Mouse (Mus musculus) c-Kit-positive CD71-positive TER-119-negative erythroid progenitor cells, embryonic 14.5 days (primary cell): ENCODE measurements at regions not wholly inside any gene's neighbourhood (a gene's known extent, or its start where the extent isn't known, plus 50 kb on each side); places are given as distances from the start of the nearest gene placed in this dataset.
"Not testable (repeated sequence)": the region's sequence is repeated elsewhere in the genome, so short reads cannot be mapped to it uniquely, and the experiment has no call there.

Source experiments
- DNase-seq: peaks from one replicate; pipeline ENCODE4 v3.0.0-alpha.2; 2013; ENCODE audit warnings: low read depth

DNA sequence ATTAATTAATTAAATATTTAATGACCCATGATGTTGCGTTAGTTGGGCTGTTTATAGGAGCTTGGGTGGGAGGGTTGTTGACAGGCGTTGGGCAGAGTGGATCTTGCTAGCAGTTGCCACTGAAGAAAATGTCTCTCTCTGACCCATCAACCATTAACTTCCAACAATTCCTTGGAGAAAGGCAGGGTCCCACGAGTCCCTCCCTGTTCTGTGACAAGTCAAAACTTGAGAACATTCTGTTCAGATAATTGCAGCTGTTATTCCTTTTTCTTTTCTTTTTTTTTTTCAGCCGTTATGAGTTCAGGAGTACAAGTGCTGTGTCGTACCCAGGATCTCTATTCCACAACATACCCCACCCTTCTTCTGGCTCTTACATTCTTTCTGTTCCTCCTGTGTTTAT lies 59.8 kb upstream of the Tnfrsf21 start:
- DNase-seq: no peak

DNA sequence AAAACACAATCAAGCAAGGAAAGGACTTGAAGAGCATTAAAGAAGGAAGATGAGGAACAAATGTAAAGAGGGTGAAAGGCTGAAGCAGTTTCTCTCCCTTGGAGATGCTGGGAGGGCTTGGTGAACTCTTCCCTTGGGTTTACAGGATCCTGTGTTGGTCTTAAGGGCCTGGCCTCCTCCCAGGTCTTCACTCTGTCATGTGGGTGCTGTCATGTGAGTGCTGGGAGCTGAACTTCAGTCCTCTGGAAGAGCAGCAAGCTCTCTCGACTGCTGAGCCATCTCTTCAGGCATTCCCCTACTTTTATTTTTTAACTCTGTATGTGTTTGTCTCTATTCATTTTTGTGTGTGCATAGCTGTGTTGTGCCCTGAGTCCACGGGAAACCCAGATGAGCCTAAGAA lies 61.6 kb upstream of the Tnfrsf21 start:
- no peak for DNase-seq

DNA sequence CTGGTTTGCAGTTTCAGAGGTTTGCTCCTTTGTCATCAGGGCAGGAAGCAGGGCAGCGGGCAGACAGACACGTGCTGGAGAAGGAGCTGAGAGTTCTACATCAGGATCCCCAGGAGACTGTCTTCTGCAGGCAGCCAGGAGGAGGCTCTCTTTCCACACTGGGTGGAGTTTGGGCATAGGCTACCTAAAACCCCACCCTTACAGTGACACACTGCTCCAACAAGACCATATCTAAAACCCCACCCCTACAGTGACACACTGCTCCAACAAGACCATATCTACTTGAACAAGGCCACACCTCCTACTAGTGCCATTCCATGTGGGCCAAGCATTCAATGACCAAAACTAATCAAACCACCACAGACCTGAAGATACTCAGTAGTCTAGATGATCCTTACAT lies 68.0 kb upstream of the Cd2ap start:
- DNase-seq: peak; percentile 14

DNA sequence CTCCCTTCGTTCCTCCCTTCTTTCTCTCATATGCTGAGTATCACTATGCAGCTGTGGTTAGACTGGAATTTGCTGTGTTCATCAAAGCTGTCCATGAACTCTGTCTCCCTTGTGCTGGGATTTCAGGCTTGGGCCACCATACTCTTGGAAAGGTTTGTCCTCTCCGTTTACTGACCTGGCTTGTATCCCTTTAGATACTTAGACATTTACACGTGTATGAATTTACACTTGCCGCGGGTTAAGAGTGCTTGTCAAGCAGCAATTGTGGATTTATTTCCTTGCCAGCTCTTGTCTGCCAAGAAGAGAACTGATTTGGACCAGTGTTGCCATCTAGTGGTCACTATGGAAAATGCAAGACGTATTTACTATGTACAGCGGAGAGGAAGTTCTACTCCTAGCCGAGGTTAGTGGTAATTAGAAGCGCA lies 66.8 kb upstream of the Cd2ap start:
- DNase-seq: peak; percentile 56

DNA sequence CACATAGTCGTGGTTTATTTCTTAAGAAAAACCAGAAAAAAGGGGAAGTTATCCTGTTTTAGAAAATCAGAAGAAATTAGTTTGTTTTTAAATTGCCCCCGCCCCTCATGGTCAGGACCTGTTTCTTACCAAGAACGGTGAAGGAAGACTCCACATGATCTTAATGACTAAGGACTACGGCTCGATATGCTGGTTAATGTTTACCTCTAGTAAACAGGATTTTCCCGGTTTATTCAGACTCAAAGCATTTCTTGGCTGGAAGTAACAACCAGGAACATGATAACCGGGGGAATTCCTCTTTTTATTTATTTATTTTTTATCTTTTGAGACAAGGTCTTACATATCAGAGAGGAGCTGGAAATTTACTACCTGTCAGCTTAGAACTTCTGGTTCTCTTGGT lies 63.0 kb upstream of the Cd2ap start:
- no peak for DNase-seq

DNA sequence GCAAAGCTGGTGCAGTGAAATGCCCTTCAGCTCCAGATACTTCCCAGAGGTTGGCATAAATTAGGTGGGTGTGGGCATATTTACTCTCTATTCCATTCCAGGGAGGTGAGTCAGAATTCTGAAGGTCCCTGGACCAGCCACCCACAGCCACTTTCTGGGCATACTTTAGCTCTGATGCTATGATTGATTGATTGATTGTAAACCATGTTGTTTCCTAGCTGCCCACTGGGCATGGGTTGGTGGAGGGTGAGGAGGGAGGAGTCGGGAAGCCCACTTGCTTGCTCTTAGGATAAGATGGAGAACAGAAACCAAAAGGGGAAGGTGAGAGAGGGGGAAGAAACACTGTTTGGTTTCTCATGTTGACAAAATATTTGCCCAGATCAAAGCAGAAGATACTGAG lies 62.1 kb upstream of the Cd2ap start:
- DNase-seq: no peak

DNA sequence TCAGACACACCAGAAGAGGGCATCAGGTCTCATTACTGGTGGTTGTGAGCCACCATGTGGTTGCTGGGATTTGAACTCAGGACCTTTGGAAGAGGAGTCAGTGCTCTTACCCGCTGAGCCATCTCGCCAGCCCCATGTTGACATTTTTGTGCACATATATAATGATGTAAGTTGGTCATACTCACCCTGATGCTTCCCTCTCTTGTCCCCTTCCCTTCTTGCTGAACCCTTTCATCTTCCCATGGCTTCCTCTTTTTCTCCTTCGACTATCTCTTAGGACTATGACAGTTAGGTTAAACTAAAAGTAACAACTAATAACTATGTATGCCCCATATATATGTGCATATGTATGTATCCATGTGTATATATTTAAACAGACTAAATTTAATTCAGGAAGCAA lies 61.0 kb upstream of the Cd2ap start:
- DNase-seq: not testable (repeated sequence)

DNA sequence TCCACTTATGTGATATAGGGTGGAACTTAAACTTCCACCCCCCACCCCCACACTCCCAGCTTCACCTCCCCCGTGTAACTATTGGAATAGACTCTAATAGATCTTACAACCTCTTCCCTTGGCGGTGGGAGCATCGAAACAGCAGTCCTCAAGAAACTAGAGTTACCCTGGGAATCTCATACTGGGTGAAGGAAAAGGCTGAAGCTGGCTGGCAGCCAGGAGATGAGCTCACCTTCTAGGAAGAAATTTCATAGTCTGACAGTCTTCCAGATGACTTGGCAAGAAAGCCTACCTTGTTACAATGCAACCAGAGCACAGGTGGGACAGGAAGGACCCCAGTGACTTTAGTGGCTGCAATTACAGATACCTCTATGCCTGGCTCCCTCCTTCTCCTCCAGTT lies 57.6 kb upstream of the Cd2ap start:
- no peak for DNase-seq

DNA sequence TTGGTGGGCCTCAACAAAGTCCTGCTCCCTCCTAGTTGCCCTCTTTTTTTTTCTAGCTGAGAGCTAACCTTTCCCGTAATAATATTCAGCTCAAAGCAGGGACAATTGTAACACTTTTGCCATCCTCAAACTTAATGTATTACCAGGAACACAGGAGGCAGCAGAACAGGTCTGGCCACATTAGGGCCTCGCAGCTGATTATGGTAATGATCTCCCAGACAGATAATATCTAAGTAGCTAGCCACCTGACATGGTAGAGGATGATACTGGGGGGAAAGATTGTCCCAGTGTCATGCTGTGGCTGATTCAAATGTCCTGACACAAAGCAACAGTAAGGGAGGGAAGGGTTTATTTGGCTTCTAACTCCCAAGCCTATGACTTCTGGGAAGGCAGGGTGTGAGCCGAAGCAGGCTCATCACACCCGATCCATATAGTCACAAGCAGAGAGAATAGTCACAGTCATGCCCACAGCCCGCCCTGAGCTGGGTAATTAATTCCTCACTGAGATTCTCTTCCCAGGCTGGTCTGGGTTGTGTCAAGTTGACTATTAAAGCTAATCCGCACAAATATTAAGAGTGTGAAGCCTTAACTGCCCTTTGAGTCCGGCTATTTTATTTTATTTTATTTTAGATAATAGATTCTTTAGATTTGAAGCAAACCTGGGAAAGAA lies 57.0 kb upstream of the Cd2ap start:
- no peak for DNase-seq

DNA sequence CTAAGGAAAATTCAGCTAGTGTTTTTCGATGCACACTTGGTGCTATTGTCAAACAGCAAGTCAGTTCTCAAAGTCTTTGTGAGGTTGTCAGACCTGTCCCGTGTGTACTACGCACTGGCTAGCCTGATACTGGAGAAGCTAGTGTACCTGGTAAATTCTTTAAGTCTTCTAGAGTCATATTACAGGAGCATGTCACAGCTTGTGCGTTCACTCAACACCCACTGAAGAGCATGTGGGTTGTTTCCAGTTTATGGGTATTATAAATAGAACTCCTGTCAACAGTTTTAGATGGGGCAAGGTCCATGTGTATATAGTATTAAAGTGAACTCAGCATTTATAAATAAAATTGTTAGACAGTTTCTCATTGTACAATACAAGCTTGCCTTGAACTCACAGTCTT lies 50.9 kb upstream of the Cd2ap start:
- DNase-seq: no peak
